Mouse (Mus musculus): Measurements from ENCODE around the gene Il16. TPM values are rescaled to one million over a fixed set of nuclear protein-coding genes. Genes with fewer than 3 reads are reported as not detected.

The Il16 gene
- polyA plus RNA-seq, 1 experiment from 2014 or later = 1.6 TPM

- no peaks in the 10 kb centered on the region for H3K27me3 ChIP-seq (ENCODE audit: control insufficient read depth, insufficient read depth, low read length)
- peaks cover 2% of the 10 kb centered on the region for H3K36me3 ChIP-seq (replicated peaks; ENCODE audit: control insufficient read depth, insufficient read depth, low read depth, low read length)
- no peaks in the 10 kb centered on the region for H3K9me3 ChIP-seq (replicated peaks; ENCODE audit: control insufficient read depth, low read length)
- ATAC-seq (replicated peaks; ENCODE audit: insufficient number of reproducible peaks, low FRiP score, low TSS enrichment, low read depth) (no peak), DNase-seq (ENCODE audit: low spot score) (no peak)
- H3K27ac ChIP-seq (replicated peaks; ENCODE audit: low read depth, low read length) = no peak overlapping the region
- 84% methylated on average over 5 of the region's 5 CpGs for WGBS
- H3K9ac ChIP-seq (replicated peaks; ENCODE audit: low read length) = no peak overlapping the region
- H3K4me3 ChIP-seq (ENCODE audit: low read depth, low read length) = no peak overlapping the region
- H3K4me1 ChIP-seq (ENCODE audit: control insufficient read depth, insufficient read depth, low read length) = no peaks in the 10 kb centered on the region
- no peak overlapping the region for H3K4me2 ChIP-seq (ENCODE audit: low read depth, low read length)
These were observed 100.0 kb downstream of the Il16 start for GRCm38 (mm10) chr7:83645476-83645875.

GRCm38 (mm10) chr7:83644761-83645160, 100.8 kb downstream of the Il16 start:
- H3K27me3 ChIP-seq (ENCODE audit: control insufficient read depth, insufficient read depth, low read length) = no peaks in the 10 kb centered on the region
- ATAC-seq (replicated peaks; ENCODE audit: insufficient number of reproducible peaks, low FRiP score, low TSS enrichment, low read depth) (no peak), DNase-seq (ENCODE audit: low spot score) (no peak)
- H3K4me3 ChIP-seq (ENCODE audit: low read depth, low read length) = no peak overlapping the region
- H3K9ac ChIP-seq (replicated peaks; ENCODE audit: low read length) = no peak overlapping the region
- H3K9me3 ChIP-seq (replicated peaks; ENCODE audit: control insufficient read depth, low read length) = no peaks in the 10 kb centered on the region
- no peaks in the 10 kb centered on the region for H3K4me1 ChIP-seq (ENCODE audit: control insufficient read depth, insufficient read depth, low read length)
- H3K4me2 ChIP-seq (ENCODE audit: low read depth, low read length) = no peak overlapping the region
- peaks cover 3% of the 10 kb centered on the region for H3K36me3 ChIP-seq (replicated peaks; ENCODE audit: control insufficient read depth, insufficient read depth, low read depth, low read length)
- WGBS = 90% methylated on average over 2 of the region's 2 CpGs
- no peak overlapping the region for H3K27ac ChIP-seq (replicated peaks; ENCODE audit: low read depth, low read length)

- Histone ChIP-seq H3K9me3 (replicated peaks; ENCODE audit: control insufficient read depth, low read length) (no peaks in the 10 kb centered on the region), H3K4me2 (ENCODE audit: low read depth, low read length) (no peak overlapping the region), H3K9ac (replicated peaks; ENCODE audit: low read length) (no peak overlapping the region), H3K27me3 (ENCODE audit: control insufficient read depth, insufficient read depth, low read length) (no peaks in the 10 kb centered on the region), H3K27ac (replicated peaks; ENCODE audit: low read depth, low read length) (no peak overlapping the region), H3K36me3 (replicated peaks; ENCODE audit: control insufficient read depth, insufficient read depth, low read depth, low read length) (peaks cover 3% of the 10 kb centered on the region), H3K4me1 (ENCODE audit: control insufficient read depth, insufficient read depth, low read length) (no peaks in the 10 kb centered on the region), H3K4me3 (ENCODE audit: low read depth, low read length) (no peak overlapping the region)
- ATAC-seq (replicated peaks; ENCODE audit: insufficient number of reproducible peaks, low FRiP score, low TSS enrichment, low read depth) = no peak
- no peak for DNase-seq (ENCODE audit: low spot score)
- WGBS = 89% methylated on average over 6 of the region's 6 CpGs
These were observed 101.9 kb downstream of the Il16 start for GRCm38 (mm10) chr7:83643581-83643980.

GRCm38 (mm10) chr7:83641163-83641562, 104.4 kb downstream of the Il16 start:
- H3K27ac ChIP-seq (replicated peaks; ENCODE audit: low read depth, low read length) = no peak overlapping the region
- no peaks in the 10 kb centered on the region for H3K4me1 ChIP-seq (ENCODE audit: control insufficient read depth, insufficient read depth, low read length)
- H3K36me3 ChIP-seq (replicated peaks; ENCODE audit: control insufficient read depth, insufficient read depth, low read depth, low read length) = peaks cover 3% of the 10 kb centered on the region
- DNase-seq (ENCODE audit: low spot score) (no peak), ATAC-seq (replicated peaks; ENCODE audit: insufficient number of reproducible peaks, low FRiP score, low TSS enrichment, low read depth) (no peak)
- 47% methylated on average over 2 of the region's 2 CpGs for WGBS
- no peaks in the 10 kb centered on the region for H3K9me3 ChIP-seq (replicated peaks; ENCODE audit: control insufficient read depth, low read length)
- no peak overlapping the region for H3K4me3 ChIP-seq (ENCODE audit: low read depth, low read length)
- H3K4me2 ChIP-seq (ENCODE audit: low read depth, low read length) = no peak overlapping the region
- H3K27me3 ChIP-seq (ENCODE audit: control insufficient read depth, insufficient read depth, low read length) = no peaks in the 10 kb centered on the region
- H3K9ac ChIP-seq (replicated peaks; ENCODE audit: low read length) = no peak overlapping the region

- peaks cover 3% of the 10 kb centered on the region for H3K36me3 ChIP-seq (replicated peaks; ENCODE audit: control insufficient read depth, insufficient read depth, low read depth, low read length)
- H3K27ac ChIP-seq (replicated peaks; ENCODE audit: low read depth, low read length) = no peak overlapping the region
- H3K4me3 ChIP-seq (ENCODE audit: low read depth, low read length) = no peak overlapping the region
- H3K4me2 ChIP-seq (ENCODE audit: low read depth, low read length) = no peak overlapping the region
- DNase-seq (ENCODE audit: low spot score) (no peak), ATAC-seq (replicated peaks; ENCODE audit: insufficient number of reproducible peaks, low FRiP score, low TSS enrichment, low read depth) (no peak)
- H3K9ac ChIP-seq (replicated peaks; ENCODE audit: low read length) = no peak overlapping the region
- no peaks in the 10 kb centered on the region for H3K9me3 ChIP-seq (replicated peaks; ENCODE audit: control insufficient read depth, low read length)
- WGBS = 85% methylated on average over 5 of the region's 5 CpGs
- H3K4me1 ChIP-seq (ENCODE audit: control insufficient read depth, insufficient read depth, low read length) = no peaks in the 10 kb centered on the region
- no peaks in the 10 kb centered on the region for H3K27me3 ChIP-seq (ENCODE audit: control insufficient read depth, insufficient read depth, low read length)
These were observed 104.9 kb downstream of the Il16 start for GRCm38 (mm10) chr7:83640581-83640980.

GRCm38 (mm10) chr7:83639084-83639483, 106.4 kb downstream of the Il16 start:
- Histone ChIP-seq H3K4me2 (ENCODE audit: low read depth, low read length) (no peak overlapping the region), H3K27me3 (ENCODE audit: control insufficient read depth, insufficient read depth, low read length) (no peaks in the 10 kb centered on the region), H3K4me1 (ENCODE audit: control insufficient read depth, insufficient read depth, low read length) (no peaks in the 10 kb centered on the region), H3K9me3 (replicated peaks; ENCODE audit: control insufficient read depth, low read length) (no peaks in the 10 kb centered on the region), H3K27ac (replicated peaks; ENCODE audit: low read depth, low read length) (no peak overlapping the region), H3K9ac (replicated peaks; ENCODE audit: low read length) (no peak overlapping the region), H3K36me3 (replicated peaks; ENCODE audit: control insufficient read depth, insufficient read depth, low read depth, low read length) (peaks cover 3% of the 10 kb centered on the region), H3K4me3 (ENCODE audit: low read depth, low read length) (no peak overlapping the region)
- WGBS = 85% methylated on average over 3 of the region's 3 CpGs
- DNase-seq (ENCODE audit: low spot score) (no peak), ATAC-seq (replicated peaks; ENCODE audit: insufficient number of reproducible peaks, low FRiP score, low TSS enrichment, low read depth) (no peak)

GRCm38 (mm10) chr7:83637781-83638583, 107.5 kb downstream of the Il16 start:
- Histone ChIP-seq H3K4me1 (ENCODE audit: control insufficient read depth, insufficient read depth, low read length) (no peaks in the 10 kb centered on the region), H3K4me3 (ENCODE audit: low read depth, low read length) (no peak overlapping the region), H3K27ac (replicated peaks; ENCODE audit: low read depth, low read length) (no peak overlapping the region), H3K27me3 (ENCODE audit: control insufficient read depth, insufficient read depth, low read length) (no peaks in the 10 kb centered on the region), H3K4me2 (ENCODE audit: low read depth, low read length) (no peak overlapping the region), H3K36me3 (replicated peaks; ENCODE audit: control insufficient read depth, insufficient read depth, low read depth, low read length) (peaks cover 3% of the 10 kb centered on the region), H3K9me3 (replicated peaks; ENCODE audit: control insufficient read depth, low read length) (no peaks in the 10 kb centered on the region), H3K9ac (replicated peaks; ENCODE audit: low read length) (no peak overlapping the region)
- DNase-seq (ENCODE audit: low spot score) (no peak), ATAC-seq (replicated peaks; ENCODE audit: insufficient number of reproducible peaks, low FRiP score, low TSS enrichment, low read depth) (no peak)
- 91% methylated on average over 8 of the region's 8 CpGs for WGBS

- H3K27ac ChIP-seq (replicated peaks; ENCODE audit: low read depth, low read length) = no peak overlapping the region
- ATAC-seq (replicated peaks; ENCODE audit: insufficient number of reproducible peaks, low FRiP score, low TSS enrichment, low read depth) (no peak), DNase-seq (ENCODE audit: low spot score) (no peak)
- no peaks in the 10 kb centered on the region for H3K9me3 ChIP-seq (replicated peaks; ENCODE audit: control insufficient read depth, low read length)
- H3K4me3 ChIP-seq (ENCODE audit: low read depth, low read length) = no peak overlapping the region
- H3K27me3 ChIP-seq (ENCODE audit: control insufficient read depth, insufficient read depth, low read length) = no peaks in the 10 kb centered on the region
- no peak overlapping the region for H3K9ac ChIP-seq (replicated peaks; ENCODE audit: low read length)
- 87% methylated on average over 8 of the region's 8 CpGs for WGBS
- no peaks in the 10 kb centered on the region for H3K4me1 ChIP-seq (ENCODE audit: control insufficient read depth, insufficient read depth, low read length)
- H3K4me2 ChIP-seq (ENCODE audit: low read depth, low read length) = no peak overlapping the region
- H3K36me3 ChIP-seq (replicated peaks; ENCODE audit: control insufficient read depth, insufficient read depth, low read depth, low read length) = peaks cover 3% of the 10 kb centered on the region
These were observed 109.1 kb downstream of the Il16 start for GRCm38 (mm10) chr7:83636425-83636824.
